Mouse (Mus musculus): Measurements from ENCODE around the gene Vps26c. TPM values are rescaled to one million over a fixed set of nuclear protein-coding genes. Genes with fewer than 3 reads are reported as not detected.
A peak's percentile ranks its signal among the peaks of the same experiment; 100 is the strongest.

Gene Vps26c
- polyA plus RNA-seq, 1 experiment from 2014 or later = 36.6 TPM

DNA sequence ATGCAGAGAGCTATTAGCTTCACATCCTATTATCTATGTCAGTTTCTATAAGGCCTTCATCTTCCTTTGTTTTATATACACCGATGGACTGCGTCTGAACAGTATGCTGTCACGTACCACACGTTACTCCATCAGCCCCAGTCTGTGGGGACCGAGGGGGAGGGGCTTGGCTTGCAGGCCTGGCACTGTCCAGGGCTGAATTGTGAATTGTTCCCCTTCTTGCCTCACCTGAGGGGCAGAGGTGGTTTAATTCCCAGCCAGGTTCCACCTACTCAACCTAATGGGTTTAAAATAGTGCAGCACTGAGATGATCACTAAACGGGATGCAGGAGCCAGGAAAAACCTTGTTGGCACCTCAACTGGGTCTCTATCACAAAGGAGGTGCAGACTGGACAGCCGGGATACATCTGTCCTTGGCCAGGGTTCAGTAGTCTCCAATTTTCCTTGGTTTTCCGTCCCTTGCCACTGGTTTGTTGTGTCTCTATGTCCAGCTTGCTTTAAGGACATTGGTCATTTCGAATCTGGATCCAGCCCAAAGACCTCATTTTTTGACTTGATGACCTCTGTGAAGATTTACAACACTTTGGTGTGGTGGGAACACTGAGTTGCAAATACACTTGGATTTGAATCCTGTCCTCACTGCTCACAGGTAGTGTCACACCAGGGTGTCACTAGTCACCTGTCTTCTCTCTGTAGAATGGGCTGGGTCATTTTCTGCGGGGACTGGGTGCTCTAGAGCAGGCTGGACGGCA lies 40.4 kb upstream of the Vps26c start:
- 91% methylated on average over 11 of the region's 11 CpGs for WGBS
- H3K9ac ChIP-seq (ENCODE audit: low read depth, low read length) = no peak overlapping the region
- no peak overlapping the region for H3K27ac ChIP-seq (ENCODE audit: low read depth, low read length)
- no peaks in the 10 kb centered on the region for H3K9me3 ChIP-seq (ENCODE audit: control insufficient read depth)
- TF ChIP-seq CTCF (IDR thresholded peaks at IDR 0.05; ENCODE audit: low read depth) = no peak
- H3K36me3 ChIP-seq (ENCODE audit: control insufficient read depth, insufficient read depth) = no peaks in the 10 kb centered on the region
- H3K4me2 ChIP-seq (replicated peaks; ENCODE audit: low read depth) = no peak overlapping the region
- no peak overlapping the region for H3K4me3 ChIP-seq (ENCODE audit: low read depth, low read length)
- H3K4me1 ChIP-seq (replicated peaks; ENCODE audit: control insufficient read depth, insufficient read depth, low read length) = 0 out of 2 replicates have a peak, but pooled peaks cover under 1% of the 10 kb centered on the region
- H3K27me3 ChIP-seq (replicated peaks; ENCODE audit: control insufficient read depth, insufficient read depth, low read length) = no peaks in the 10 kb centered on the region
- no peak for ATAC-seq

DNA sequence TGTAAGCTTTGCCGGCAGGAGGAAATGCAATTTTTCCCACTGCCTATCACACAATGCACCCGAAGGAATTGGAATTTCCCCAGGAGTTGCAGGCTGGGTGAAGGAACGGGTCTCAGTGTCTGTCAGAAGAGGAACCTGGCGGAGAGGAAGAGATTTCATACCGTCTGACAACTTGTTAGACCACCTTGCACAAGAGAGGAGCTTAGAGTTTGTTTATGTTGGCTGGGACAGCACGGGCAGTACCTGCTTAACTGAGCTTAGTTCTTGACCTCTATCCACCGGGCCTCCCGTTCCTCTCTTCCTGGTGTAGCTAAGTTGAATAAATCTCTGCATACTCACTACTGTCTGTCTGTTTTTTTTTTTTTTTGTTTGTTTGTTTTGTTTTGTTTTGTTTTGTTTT lies 39.5 kb upstream of the Vps26c start:
- no peaks in the 10 kb centered on the region for H3K4me1 ChIP-seq (replicated peaks; ENCODE audit: control insufficient read depth, insufficient read depth, low read length)
- H3K27me3 ChIP-seq (replicated peaks; ENCODE audit: control insufficient read depth, insufficient read depth, low read length) = no peaks in the 10 kb centered on the region
- WGBS = 35% methylated on average over 8 of the region's 8 CpGs
- H3K9me3 ChIP-seq (ENCODE audit: control insufficient read depth) = no peaks in the 10 kb centered on the region
- no peak for ATAC-seq
- H3K27ac ChIP-seq (ENCODE audit: low read depth, low read length) = no peak overlapping the region
- H3K9ac ChIP-seq (ENCODE audit: low read depth, low read length) = no peak overlapping the region
- H3K4me2 ChIP-seq (replicated peaks; ENCODE audit: low read depth) = no peak overlapping the region
- no peak overlapping the region for H3K4me3 ChIP-seq (ENCODE audit: low read depth, low read length)
- H3K36me3 ChIP-seq (ENCODE audit: control insufficient read depth, insufficient read depth) = no peaks in the 10 kb centered on the region
- no peak for TF ChIP-seq CTCF (IDR thresholded peaks at IDR 0.05; ENCODE audit: low read depth)

DNA sequence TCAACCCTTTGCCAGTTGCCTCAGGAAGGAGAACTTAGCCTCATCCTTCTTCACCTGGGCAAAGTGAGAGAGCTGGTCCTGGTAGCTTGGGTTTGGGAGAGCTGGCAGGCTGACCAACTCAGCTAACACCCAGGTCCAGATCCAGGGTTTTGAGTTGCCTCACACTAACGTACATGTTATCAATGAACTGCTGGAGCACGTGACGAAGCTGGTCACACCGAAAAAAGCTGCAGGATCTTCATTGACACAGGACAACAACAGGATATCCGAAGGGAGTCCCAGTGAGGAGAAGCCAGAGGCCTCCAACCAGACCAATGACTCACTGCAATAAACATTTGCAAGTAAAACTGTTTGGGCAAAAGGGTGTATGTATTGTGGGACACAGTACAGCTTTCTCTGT lies 34.0 kb upstream of the Vps26c start:
- Histone ChIP-seq H3K4me2 (replicated peaks; ENCODE audit: low read depth) (no peak overlapping the region), H3K4me3 (ENCODE audit: low read depth, low read length) (no peak overlapping the region), H3K36me3 (ENCODE audit: control insufficient read depth, insufficient read depth) (no peaks in the 10 kb centered on the region), H3K27ac (ENCODE audit: low read depth, low read length) (no peak overlapping the region), H3K9ac (ENCODE audit: low read depth, low read length) (no peak overlapping the region), H3K27me3 (replicated peaks; ENCODE audit: control insufficient read depth, insufficient read depth, low read length) (no peaks in the 10 kb centered on the region), H3K4me1 (replicated peaks; ENCODE audit: control insufficient read depth, insufficient read depth, low read length) (no peaks in the 10 kb centered on the region), H3K9me3 (ENCODE audit: control insufficient read depth) (no peaks in the 10 kb centered on the region)
- 49% methylated on average over 5 of the region's 5 CpGs for WGBS
- ATAC-seq = no peak
- TF ChIP-seq CTCF (IDR thresholded peaks at IDR 0.05; ENCODE audit: low read depth) = no peak

DNA sequence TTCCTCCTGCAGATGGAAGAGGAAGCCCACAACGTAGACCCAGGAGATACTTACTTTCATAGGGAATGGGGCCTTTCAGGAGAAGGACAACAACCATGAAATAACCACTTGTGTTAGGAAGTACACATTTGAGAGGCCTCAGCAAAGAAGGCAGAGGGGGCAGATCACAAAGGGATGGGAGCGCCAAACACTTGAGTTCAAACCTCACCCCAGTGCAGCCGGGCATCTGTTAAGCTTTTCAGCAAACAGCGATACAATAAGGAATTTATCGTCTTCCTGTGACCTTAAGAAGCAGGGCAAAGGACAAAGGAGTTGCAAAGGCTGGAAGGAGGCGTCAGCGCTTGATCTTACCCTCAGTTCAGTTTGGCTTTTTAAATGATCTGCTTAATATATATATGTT lies 33.2 kb upstream of the Vps26c start:
- Histone ChIP-seq H3K9ac (ENCODE audit: low read depth, low read length) (no peak overlapping the region), H3K4me1 (replicated peaks; ENCODE audit: control insufficient read depth, insufficient read depth, low read length) (no peaks in the 10 kb centered on the region), H3K27me3 (replicated peaks; ENCODE audit: control insufficient read depth, insufficient read depth, low read length) (no peaks in the 10 kb centered on the region), H3K4me3 (ENCODE audit: low read depth, low read length) (no peak overlapping the region), H3K9me3 (ENCODE audit: control insufficient read depth) (no peaks in the 10 kb centered on the region), H3K27ac (ENCODE audit: low read depth, low read length) (no peak overlapping the region), H3K4me2 (replicated peaks; ENCODE audit: low read depth) (0 out of 2 replicates have a peak overlapping the region, but pooled peaks have one; percentile 2), H3K36me3 (ENCODE audit: control insufficient read depth, insufficient read depth) (no peaks in the 10 kb centered on the region)
- no peak for TF ChIP-seq CTCF (IDR thresholded peaks at IDR 0.05; ENCODE audit: low read depth)
- 36% methylated on average over 7 of the region's 7 CpGs for WGBS
- ATAC-seq = no peak

DNA sequence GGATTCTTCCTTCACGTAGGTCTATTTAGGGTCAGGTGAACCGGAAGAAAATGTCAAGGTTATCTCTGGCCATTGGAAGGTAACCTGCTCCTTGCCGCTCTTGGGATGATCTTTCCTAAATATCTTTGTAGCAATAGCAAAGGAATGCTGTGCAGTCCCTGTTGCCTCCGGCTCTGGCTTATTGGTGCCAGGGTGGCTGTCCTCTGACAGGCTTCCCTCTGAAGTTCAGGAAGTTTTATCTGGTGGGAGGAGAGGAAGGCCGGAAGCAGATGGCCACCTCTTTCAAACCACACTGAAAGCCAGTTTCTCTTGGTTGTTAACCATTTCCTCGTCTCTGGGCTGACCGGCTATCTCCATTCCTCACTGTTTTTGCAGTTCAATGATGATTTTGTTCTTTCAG lies 32.7 kb upstream of the Vps26c start:
- Histone ChIP-seq H3K27ac (ENCODE audit: low read depth, low read length) (no peak overlapping the region), H3K9ac (ENCODE audit: low read depth, low read length) (no peak overlapping the region), H3K4me2 (replicated peaks; ENCODE audit: low read depth) (0 out of 2 replicates have a peak overlapping the region, but pooled peaks have one; percentile 2), H3K27me3 (replicated peaks; ENCODE audit: control insufficient read depth, insufficient read depth, low read length) (no peaks in the 10 kb centered on the region), H3K4me3 (ENCODE audit: low read depth, low read length) (no peak overlapping the region), H3K9me3 (ENCODE audit: control insufficient read depth) (no peaks in the 10 kb centered on the region), H3K4me1 (replicated peaks; ENCODE audit: control insufficient read depth, insufficient read depth, low read length) (no peaks in the 10 kb centered on the region), H3K36me3 (ENCODE audit: control insufficient read depth, insufficient read depth) (no peaks in the 10 kb centered on the region)
- ATAC-seq = no peak
- TF ChIP-seq CTCF (IDR thresholded peaks at IDR 0.05; ENCODE audit: low read depth) = no peak
- 33% methylated on average over 7 of the region's 7 CpGs for WGBS

DNA sequence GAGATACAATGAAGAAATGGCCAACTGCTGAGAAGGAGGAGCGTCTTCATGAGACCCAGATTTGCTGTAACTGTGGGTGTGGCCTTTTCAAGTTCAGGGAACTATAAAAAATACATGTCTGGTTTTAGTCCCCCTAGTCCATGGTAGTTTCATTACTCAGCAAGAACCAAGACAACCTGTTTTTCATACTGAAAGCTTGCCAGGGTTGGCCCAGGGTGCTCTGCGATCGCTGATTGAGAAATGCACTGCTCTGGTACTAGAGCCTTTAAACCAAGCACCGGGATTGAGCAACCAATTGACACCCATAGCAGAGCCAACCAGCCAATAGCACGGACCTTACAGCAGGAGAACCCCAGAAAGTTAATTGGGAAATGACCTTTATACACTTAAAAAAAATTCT lies 29.6 kb upstream of the Vps26c start:
- Histone ChIP-seq H3K4me1 (replicated peaks; ENCODE audit: control insufficient read depth, insufficient read depth, low read length) (no peaks in the 10 kb centered on the region), H3K27me3 (replicated peaks; ENCODE audit: control insufficient read depth, insufficient read depth, low read length) (no peaks in the 10 kb centered on the region), H3K36me3 (ENCODE audit: control insufficient read depth, insufficient read depth) (no peaks in the 10 kb centered on the region), H3K9ac (ENCODE audit: low read depth, low read length) (no peak overlapping the region), H3K4me3 (ENCODE audit: low read depth, low read length) (no peak overlapping the region), H3K9me3 (ENCODE audit: control insufficient read depth) (no peaks in the 10 kb centered on the region), H3K4me2 (replicated peaks; ENCODE audit: low read depth) (no peak overlapping the region), H3K27ac (ENCODE audit: low read depth, low read length) (no peak overlapping the region)
- no peak for TF ChIP-seq CTCF (IDR thresholded peaks at IDR 0.05; ENCODE audit: low read depth)
- no peak for ATAC-seq
- WGBS = 75% methylated on average over 5 of the region's 5 CpGs

All from intestine, postnatal 0 days (tissue).